Mouse (Mus musculus): ENCODE results near the gene Rnf144a. TPM values are rescaled to one million over a fixed set of nuclear protein-coding genes. Genes with fewer than 3 reads are reported as not detected.
A peak's percentile ranks its signal among the peaks of the same experiment; 100 is the strongest.

Gene Rnf144a
- polyA plus RNA-seq, 1 experiment from 2014 or later, result 48.3 TPM

DNA sequence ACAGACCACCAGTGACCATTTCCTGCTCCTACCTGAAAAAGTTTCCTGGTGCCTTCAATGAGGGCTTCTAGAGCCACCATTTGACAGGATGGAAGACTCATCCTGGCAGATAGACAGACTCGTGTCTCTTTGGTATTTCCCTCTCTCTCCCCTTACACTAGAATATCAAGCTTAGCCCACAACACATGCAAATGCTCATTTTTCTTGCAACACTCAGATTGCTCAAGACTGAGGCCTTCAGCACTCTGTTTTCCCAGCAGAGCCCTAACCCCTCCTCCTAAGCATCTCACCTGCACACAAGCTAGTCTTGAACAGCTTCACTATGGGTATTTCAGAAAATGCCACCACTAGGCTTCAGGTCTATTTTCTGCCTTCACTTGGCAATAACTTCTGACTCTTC lies 23.9 kb downstream of the Rnf144a start:
- ATAC-seq (ENCODE audit: insufficient number of reproducible peaks, insufficient read depth, low FRiP score, low TSS enrichment, low read depth), result no peak
- H3K4me2 ChIP-seq, result no peak overlapping the region
- H3K27me3 ChIP-seq, result no peaks in the 10 kb centered on the region
- no peak overlapping the region for H3K4me3 ChIP-seq
- H3K4me1 ChIP-seq, result peaks cover 71% of the 10 kb centered on the region
- H3K36me3 ChIP-seq, result peaks cover 31% of the 10 kb centered on the region
- H3K27ac ChIP-seq, result no peak overlapping the region
- no peak overlapping the region for H3K9ac ChIP-seq
- 65% methylated on average over 1 of the region's 1 CpGs for WGBS
- no peaks in the 10 kb centered on the region for H3K9me3 ChIP-seq

- Histone ChIP-seq H3K4me1 (peaks cover 44% of the 10 kb centered on the region), H3K9ac (no peak overlapping the region), H3K27ac (no peak overlapping the region), H3K36me3 (peaks cover 60% of the 10 kb centered on the region), H3K4me3 (no peak overlapping the region), H3K9me3 (no peaks in the 10 kb centered on the region), H3K27me3 (no peaks in the 10 kb centered on the region), H3K4me2 (no peak overlapping the region)
- WGBS, result 52% methylated on average over 6 of the region's 6 CpGs
- ATAC-seq (ENCODE audit: insufficient number of reproducible peaks, insufficient read depth, low FRiP score, low TSS enrichment, low read depth), result no peak
Observed at GRCm38 (mm10) chr12:26387523-26387922, 27.5 kb downstream of the Rnf144a start.

- H3K36me3 ChIP-seq, result peaks cover 63% of the 10 kb centered on the region
- H3K9me3 ChIP-seq, result no peaks in the 10 kb centered on the region
- no peak overlapping the region for H3K9ac ChIP-seq
- H3K27me3 ChIP-seq, result no peaks in the 10 kb centered on the region
- 0 out of 2 replicates have a peak overlapping the region, but pooled peaks have one; percentile 58 for H3K27ac ChIP-seq
- WGBS, result 57% methylated on average over 9 of the region's 9 CpGs
- no peak overlapping the region for H3K4me2 ChIP-seq
- H3K4me1 ChIP-seq, result peaks cover 44% of the 10 kb centered on the region
- no peak for ATAC-seq (ENCODE audit: insufficient number of reproducible peaks, insufficient read depth, low FRiP score, low TSS enrichment, low read depth)
- no peak overlapping the region for H3K4me3 ChIP-seq
Observed at GRCm38 (mm10) chr12:26386947-26387346, 28.1 kb downstream of the Rnf144a start.

GRCm38 (mm10) chr12:26386189-26386588 lies 28.9 kb downstream of the Rnf144a start:
- 90% methylated on average over 2 of the region's 2 CpGs for WGBS
- Histone ChIP-seq H3K27me3 (no peaks in the 10 kb centered on the region), H3K9ac (no peak overlapping the region), H3K27ac (peak overlapping the region; percentile 61), H3K9me3 (no peaks in the 10 kb centered on the region), H3K36me3 (peaks cover 63% of the 10 kb centered on the region), H3K4me2 (no peak overlapping the region), H3K4me3 (no peak overlapping the region), H3K4me1 (peaks cover 43% of the 10 kb centered on the region)
- no peak for ATAC-seq (ENCODE audit: insufficient number of reproducible peaks, insufficient read depth, low FRiP score, low TSS enrichment, low read depth)

DNA sequence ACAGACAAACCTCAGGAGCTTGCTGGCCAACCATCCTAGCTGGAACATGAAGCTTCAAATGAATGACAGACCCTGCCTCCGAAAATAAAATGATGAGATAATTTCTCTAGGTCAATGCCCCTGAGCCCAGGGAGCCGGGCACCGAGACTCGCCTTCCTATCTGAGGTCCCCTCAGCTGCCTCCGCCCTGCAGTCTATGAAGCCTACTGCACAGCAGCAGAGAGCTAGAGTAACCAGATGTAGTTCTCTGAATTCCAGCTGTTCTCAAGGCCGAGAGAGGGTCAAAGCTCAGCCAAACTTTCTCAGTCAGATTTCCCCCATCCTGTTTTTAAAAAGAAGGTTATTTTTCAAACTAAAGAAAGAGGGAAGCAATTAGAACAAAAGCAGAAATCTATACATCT lies 29.3 kb downstream of the Rnf144a start:
- Histone ChIP-seq H3K36me3 (peaks cover 63% of the 10 kb centered on the region), H3K9me3 (no peaks in the 10 kb centered on the region), H3K27ac (peak overlapping the region; percentile 60), H3K9ac (no peak overlapping the region), H3K4me1 (peaks cover 45% of the 10 kb centered on the region), H3K4me2 (no peak overlapping the region), H3K4me3 (no peak overlapping the region), H3K27me3 (no peaks in the 10 kb centered on the region)
- 54% methylated on average over 6 of the region's 6 CpGs for WGBS
- no peak for ATAC-seq (ENCODE audit: insufficient number of reproducible peaks, insufficient read depth, low FRiP score, low TSS enrichment, low read depth)

DNA sequence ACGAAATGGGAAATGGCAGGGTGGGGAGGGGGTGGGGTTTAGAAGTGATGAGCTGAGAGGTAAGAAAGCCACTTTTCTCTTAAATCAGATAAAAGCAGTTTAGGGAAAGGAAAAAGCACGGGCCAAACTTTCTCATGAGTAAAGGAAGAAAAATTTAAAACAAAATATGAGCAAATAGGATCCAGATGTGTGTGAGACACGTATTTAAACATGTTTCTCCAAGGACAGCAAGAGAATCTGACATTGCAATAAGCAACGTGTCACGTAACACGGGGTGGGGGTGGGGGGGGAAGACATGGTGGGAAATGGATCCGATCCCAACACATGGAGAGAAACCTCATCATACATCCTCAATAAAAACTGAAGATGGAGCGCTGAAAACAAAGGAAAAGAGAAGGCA lies 33.3 kb downstream of the Rnf144a start:
- Histone ChIP-seq H3K4me3 (no peak overlapping the region), H3K27me3 (no peaks in the 10 kb centered on the region), H3K9ac (no peak overlapping the region), H3K4me1 (peaks cover 20% of the 10 kb centered on the region), H3K36me3 (peaks cover 61% of the 10 kb centered on the region), H3K27ac (peak overlapping the region; percentile 76), H3K9me3 (no peaks in the 10 kb centered on the region), H3K4me2 (no peak overlapping the region)
- no peak for ATAC-seq (ENCODE audit: insufficient number of reproducible peaks, insufficient read depth, low FRiP score, low TSS enrichment, low read depth)
- WGBS, result 32% methylated on average over 8 of the region's 8 CpGs

- Histone ChIP-seq H3K9ac (no peak overlapping the region), H3K9me3 (no peaks in the 10 kb centered on the region), H3K27ac (no peak overlapping the region), H3K4me1 (peaks cover 9% of the 10 kb centered on the region), H3K27me3 (no peaks in the 10 kb centered on the region), H3K4me2 (no peak overlapping the region), H3K4me3 (no peak overlapping the region), H3K36me3 (peaks cover 54% of the 10 kb centered on the region)
- 89% methylated on average over 7 of the region's 7 CpGs for WGBS
- ATAC-seq (ENCODE audit: insufficient number of reproducible peaks, insufficient read depth, low FRiP score, low TSS enrichment, low read depth), result no peak
Observed at GRCm38 (mm10) chr12:26379797-26380196, 35.3 kb downstream of the Rnf144a start.

- Histone ChIP-seq H3K4me2 (no peak overlapping the region), H3K9ac (no peak overlapping the region), H3K4me3 (no peak overlapping the region), H3K27ac (no peak overlapping the region), H3K9me3 (no peaks in the 10 kb centered on the region), H3K4me1 (peaks cover 9% of the 10 kb centered on the region), H3K36me3 (peaks cover 41% of the 10 kb centered on the region), H3K27me3 (no peaks in the 10 kb centered on the region)
- ATAC-seq (ENCODE audit: insufficient number of reproducible peaks, insufficient read depth, low FRiP score, low TSS enrichment, low read depth), result no peak
- WGBS, result 84% methylated on average over 7 of the region's 7 CpGs
Observed at GRCm38 (mm10) chr12:26377691-26378090, 37.4 kb downstream of the Rnf144a start.

GRCm38 (mm10) chr12:26376541-26377323 lies 38.3 kb downstream of the Rnf144a start:
- Histone ChIP-seq H3K4me2 (no peak overlapping the region), H3K4me3 (no peak overlapping the region), H3K27ac (no peak overlapping the region), H3K4me1 (peaks cover 9% of the 10 kb centered on the region), H3K36me3 (peaks cover 37% of the 10 kb centered on the region), H3K9ac (no peak overlapping the region), H3K9me3 (no peaks in the 10 kb centered on the region), H3K27me3 (no peaks in the 10 kb centered on the region)
- ATAC-seq (ENCODE audit: insufficient number of reproducible peaks, insufficient read depth, low FRiP score, low TSS enrichment, low read depth), result no peak
- 84% methylated on average over 8 of the region's 8 CpGs for WGBS

- no peak overlapping the region for H3K27ac ChIP-seq
- H3K27me3 ChIP-seq, result no peaks in the 10 kb centered on the region
- no peak overlapping the region for H3K4me3 ChIP-seq
- ATAC-seq (ENCODE audit: insufficient number of reproducible peaks, insufficient read depth, low FRiP score, low TSS enrichment, low read depth), result no peak
- H3K4me1 ChIP-seq, result no peaks in the 10 kb centered on the region
- 60% methylated on average over 7 of the region's 7 CpGs for WGBS
- no peak overlapping the region for H3K9ac ChIP-seq
- H3K9me3 ChIP-seq, result no peaks in the 10 kb centered on the region
- H3K4me2 ChIP-seq, result no peak overlapping the region
- peaks cover 32% of the 10 kb centered on the region for H3K36me3 ChIP-seq
Observed at GRCm38 (mm10) chr12:26373721-26374120, 41.3 kb downstream of the Rnf144a start.

GRCm38 (mm10) chr12:26370004-26370403 lies 45.0 kb downstream of the Rnf144a start:
- WGBS, result 93% methylated on average over 8 of the region's 8 CpGs
- Histone ChIP-seq H3K4me2 (no peak overlapping the region), H3K27me3 (no peaks in the 10 kb centered on the region), H3K4me3 (no peak overlapping the region), H3K36me3 (peaks cover 18% of the 10 kb centered on the region; the same call in 1 of the 2 replicates), H3K9ac (no peak overlapping the region), H3K4me1 (0 out of 2 replicates have a peak, but pooled peaks cover under 1% of the 10 kb centered on the region), H3K9me3 (no peaks in the 10 kb centered on the region), H3K27ac (no peak overlapping the region)
- ATAC-seq (ENCODE audit: insufficient number of reproducible peaks, insufficient read depth, low FRiP score, low TSS enrichment, low read depth), result no peak

DNA sequence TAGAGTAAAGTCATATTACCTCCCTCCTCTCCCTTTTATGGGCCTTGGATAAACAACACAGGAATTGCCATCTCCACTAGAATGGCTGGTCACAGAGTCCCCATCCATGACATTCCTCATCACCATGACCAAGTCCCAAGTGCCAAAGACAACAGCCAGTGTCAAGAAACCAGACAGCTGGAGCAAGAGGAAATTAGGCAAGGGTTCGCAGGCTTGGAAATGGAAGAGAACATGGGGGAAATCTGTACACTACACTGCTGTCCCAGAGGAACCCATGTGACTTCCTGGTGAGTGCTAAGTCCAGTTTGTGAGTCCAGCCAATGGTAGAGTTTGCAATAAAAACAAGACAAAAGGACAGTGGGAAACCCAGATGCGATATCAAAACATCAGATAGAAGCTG lies 47.7 kb downstream of the Rnf144a start:
- no peak overlapping the region for H3K4me2 ChIP-seq
- H3K27ac ChIP-seq, result no peak overlapping the region
- no peaks in the 10 kb centered on the region for H3K9me3 ChIP-seq
- 0 out of 2 replicates have a peak, but pooled peaks cover 16% of the 10 kb centered on the region for H3K36me3 ChIP-seq
- H3K4me3 ChIP-seq, result no peak overlapping the region
- H3K4me1 ChIP-seq, result peaks cover 6% of the 10 kb centered on the region; the same call in 1 of the 2 replicates
- ATAC-seq (ENCODE audit: insufficient number of reproducible peaks, insufficient read depth, low FRiP score, low TSS enrichment, low read depth), result no peak
- 94% methylated on average over 2 of the region's 2 CpGs for WGBS
- H3K9ac ChIP-seq, result no peak overlapping the region
- H3K27me3 ChIP-seq, result no peaks in the 10 kb centered on the region

Measured in embryonic facial prominence, embryonic 13.5 days (tissue).